In the genomic region with DNA sequence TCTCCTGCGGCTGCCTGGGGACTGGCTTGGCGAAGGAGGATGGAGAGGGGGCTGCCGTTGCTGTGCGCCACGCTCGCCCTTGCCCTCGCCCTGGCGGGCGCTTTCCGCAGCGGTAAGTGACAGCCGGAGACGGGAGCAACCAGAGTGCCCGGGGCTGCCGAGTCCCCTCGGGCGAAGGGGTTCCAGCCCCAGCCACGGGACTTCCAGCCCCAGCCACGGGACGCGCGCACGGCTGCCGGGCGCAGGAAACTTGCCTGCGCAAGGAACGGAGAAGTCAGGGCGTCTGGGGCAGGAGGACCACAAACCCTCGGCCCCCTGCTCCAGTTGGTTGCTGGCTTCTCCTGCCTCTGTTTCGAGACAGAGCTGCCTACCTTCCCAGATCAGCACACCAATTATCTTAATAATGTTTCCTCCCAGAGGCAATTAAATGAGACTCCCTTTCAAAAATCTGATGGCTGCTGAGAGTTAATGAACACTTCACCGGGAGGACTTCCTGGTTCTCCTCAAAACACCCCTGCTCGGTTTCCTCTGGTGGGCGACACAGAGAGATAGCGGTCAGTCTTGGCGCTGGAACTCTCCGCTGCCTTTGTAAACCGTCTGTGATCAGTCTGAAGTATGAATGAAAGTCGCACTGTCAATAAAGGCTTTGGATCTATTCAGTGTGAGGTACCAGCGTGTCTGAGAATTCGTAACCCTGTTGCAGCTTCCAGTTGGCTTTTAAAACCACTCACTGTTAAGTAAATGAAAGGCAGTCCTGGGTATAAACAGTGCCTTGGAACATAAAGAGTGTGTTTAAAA, we compare ENCODE assay signal across 8 mouse cellular contexts. TPM values are rescaled to one million over a fixed set of nuclear protein-coding genes. Genes with fewer than 3 reads are reported as not detected.
DNase-seq lines count a peak whose midpoint lies in the region; ATAC-seq and TF ChIP-seq lines count a peak whose summit lies in the region.

No protein-coding gene starts in this region.

- TF ChIP-seq EP300 in ES-Bruce4 (IDR thresholded peaks at IDR 0.05; ENCODE audit: insufficient read depth, low read depth, low read length), result no peak

- H3K9me3 ChIP-seq in ES-Bruce4 (replicated peaks; ENCODE audit: control insufficient read depth, insufficient read depth, low read length, poor library complexity, severe bottlenecking), result no peaks in the 10 kb centered on the region
- H3K9me3 ChIP-seq in embryonic facial prominence, embryonic 11.5 days (replicated peaks; ENCODE audit: control insufficient read depth, low read length), result no peaks in the 10 kb centered on the region
- no peaks in the 10 kb centered on the region for H3K9me3 ChIP-seq in heart, embryonic 16.5 days (replicated peaks; ENCODE audit: control insufficient read depth, low read length)
- no peaks in the 10 kb centered on the region for H3K9me3 ChIP-seq in midbrain, embryonic 10.5 days (replicated peaks)

- WGBS in embryonic facial prominence, embryonic 11.5 days, result under 1% methylated on average over 40 of the region's 40 CpGs
- WGBS in heart, embryonic 16.5 days, result under 1% methylated on average over 40 of the region's 40 CpGs
- under 1% methylated on average over 40 of the region's 40 CpGs for WGBS in midbrain, embryonic 10.5 days
- WGBS in thymus, adult 2 months, result 2% methylated on average over 40 of the region's 40 CpGs

- peak overlapping the region; percentile 69 for H3K4me3 ChIP-seq in ES-Bruce4 (ENCODE audit: low read depth, low read length)
- H3K4me3 ChIP-seq in embryonic facial prominence, embryonic 11.5 days (ENCODE audit: low read depth, low read length), result peak overlapping the region; percentile 70
- H3K4me3 ChIP-seq in heart, embryonic 16.5 days (ENCODE audit: low read length), result peak overlapping the region; percentile 92
- peak overlapping the region; percentile 80 for H3K4me3 ChIP-seq in midbrain, embryonic 10.5 days
- peak overlapping the region; percentile 85 for H3K4me3 ChIP-seq in thymus, adult 2 months (ENCODE audit: control insufficient read depth, insufficient read depth, low read length)

- intact Hi-C loops in left cerebral cortex, postnatal 25 days (cut with DNase I), result loop anchor here (2.0 to 5.0 kb wide), 7 partner anchors 131 to 1027 kb away; no protein-coding TSS in a partner anchor

- peak; percentile 16 for DNase-seq in gastrocnemius, adult 18-20 months (ENCODE audit: low spot score)
- DNase-seq in gastrocnemius, postnatal 25 days, result no peak
- DNase-seq in embryonic facial prominence, embryonic 11.5 days (ENCODE audit: low spot score), result no peak
- DNase-seq in left cerebral cortex, postnatal 25 days (ENCODE audit: low spot score in 2 of 2), result peak; percentile 15 to 48
- DNase-seq in midbrain, embryonic 10.5 days (ENCODE audit: low spot score), result peak; percentile 76
- peak; percentile 49 for DNase-seq in thymus, adult 2 months

- no peaks in the 10 kb centered on the region for H3K4me1 ChIP-seq in ES-Bruce4 (ENCODE audit: control insufficient read depth, insufficient read depth, low read length)
- H3K4me1 ChIP-seq in embryonic facial prominence, embryonic 11.5 days (ENCODE audit: control insufficient read depth, insufficient read depth, low read length), result no peaks in the 10 kb centered on the region
- H3K4me1 ChIP-seq in heart, embryonic 16.5 days (ENCODE audit: control insufficient read depth, insufficient read depth, low read length), result peaks cover 27% of the 10 kb centered on the region
- peaks cover 66% of the 10 kb centered on the region for H3K4me1 ChIP-seq in midbrain, embryonic 10.5 days
- H3K4me1 ChIP-seq in thymus, adult 2 months (replicated peaks; ENCODE audit: control insufficient read depth, insufficient read depth, low read length), result peaks cover 16% of the 10 kb centered on the region

- ATAC-seq in embryonic facial prominence, embryonic 11.5 days (replicated peaks; ENCODE audit: insufficient number of reproducible peaks, low FRiP score, low TSS enrichment, low read depth), result no peak
- no peak; the same call in 1 of the 2 replicates for ATAC-seq in heart, embryonic 16.5 days (replicated peaks; ENCODE audit: extremely low read depth, insufficient read depth, low FRiP score)

- peak overlapping the region; percentile 22; the same call in 1 of the 2 replicates for H3K9ac ChIP-seq in ES-Bruce4 (ENCODE audit: low read depth, poor library complexity, severe bottlenecking)
- H3K9ac ChIP-seq in embryonic facial prominence, embryonic 11.5 days (replicated peaks; ENCODE audit: low read length), result peak overlapping the region; percentile 79
- H3K9ac ChIP-seq in heart, embryonic 16.5 days (ENCODE audit: low read length), result peak overlapping the region; percentile 99

- no peak for TF ChIP-seq CTCF in ES-Bruce4 (IDR thresholded peaks at IDR 0.05; ENCODE audit: low read depth, low read length)
- no peak for TF ChIP-seq CTCF in thymus, adult 2 months (IDR thresholded peaks at IDR 0.05; ENCODE audit: borderline replicate concordance, control insufficient read depth, extremely low read depth, insufficient read depth, low read length, poor library complexity)

- peak overlapping the region; percentile 98 for H3K4me2 ChIP-seq in embryonic facial prominence, embryonic 11.5 days (ENCODE audit: low read depth, low read length)
- H3K4me2 ChIP-seq in heart, embryonic 16.5 days (ENCODE audit: low read depth, low read length), result peak overlapping the region; percentile 75

- H3K27ac ChIP-seq in ES-Bruce4 (ENCODE audit: insufficient read depth, low read length), result no peak overlapping the region
- peak overlapping the region; percentile 86 for H3K27ac ChIP-seq in embryonic facial prominence, embryonic 11.5 days (replicated peaks; ENCODE audit: low read depth, low read length)
- H3K27ac ChIP-seq in heart, embryonic 16.5 days (ENCODE audit: low read length), result peak overlapping the region; percentile 98
- H3K27ac ChIP-seq in midbrain, embryonic 10.5 days (replicated peaks), result peak overlapping the region; percentile 86
- H3K27ac ChIP-seq in thymus, adult 2 months (ENCODE audit: control insufficient read depth, insufficient read depth, low read length), result no peak overlapping the region

- TF ChIP-seq POLR2A in ES-Bruce4 (IDR thresholded peaks at IDR 0.05; ENCODE audit: insufficient read depth, low read length), result no peak
- no peak for TF ChIP-seq POLR2A in thymus, adult 2 months (IDR thresholded peaks at IDR 0.05; ENCODE audit: control insufficient read depth, extremely low read depth, insufficient read depth, low read length, poor library complexity)

- no peaks in the 10 kb centered on the region for H3K36me3 ChIP-seq in ES-Bruce4 (ENCODE audit: control insufficient read depth, insufficient read depth, low read length, poor library complexity, severe bottlenecking)
- no peaks in the 10 kb centered on the region for H3K36me3 ChIP-seq in embryonic facial prominence, embryonic 11.5 days (replicated peaks; ENCODE audit: control insufficient read depth, insufficient read depth, low read depth, low read length)
- peaks cover 3% of the 10 kb centered on the region; the same call in 1 of the 2 replicates for H3K36me3 ChIP-seq in heart, embryonic 16.5 days (ENCODE audit: control insufficient read depth, insufficient read depth)
- no peaks in the 10 kb centered on the region for H3K36me3 ChIP-seq in midbrain, embryonic 10.5 days
- H3K36me3 ChIP-seq in thymus, adult 2 months (ENCODE audit: control insufficient read depth, insufficient read depth, low read length), result no peaks in the 10 kb centered on the region

- H3K27me3 ChIP-seq in ES-Bruce4 (ENCODE audit: control insufficient read depth, insufficient read depth, low read length, poor library complexity, severe bottlenecking), result peaks cover 26% of the 10 kb centered on the region
- H3K27me3 ChIP-seq in embryonic facial prominence, embryonic 11.5 days (ENCODE audit: control insufficient read depth, insufficient read depth, low read length), result no peaks in the 10 kb centered on the region
- no peaks in the 10 kb centered on the region for H3K27me3 ChIP-seq in heart, embryonic 16.5 days (ENCODE audit: control insufficient read depth, insufficient read depth, low read length)
- H3K27me3 ChIP-seq in midbrain, embryonic 10.5 days (ENCODE audit: low read depth, poor library complexity, severe bottlenecking), result peaks cover 77% of the 10 kb centered on the region
- no peaks in the 10 kb centered on the region for H3K27me3 ChIP-seq in thymus, adult 2 months (ENCODE audit: control insufficient read depth, insufficient read depth, low read length)

RNA-seq across cellular contexts. Expression of gene Nrp1, which starts 1.3 kb away (rescaled TPM):
- total RNA-seq in gastrocnemius, adult 18-20 months (2021), result 10 to 100 TPM; 23.7 to 29.0 TPM
- total RNA-seq in gastrocnemius, postnatal 25 days (2021), result 10 to 100 TPM; 29.7 to 37.5 TPM
- polyA plus RNA-seq in ES-Bruce4 (2011; ENCODE audit: insufficient read depth, insufficient read length, low read depth, missing spikeins), result 0.30 and 0.40 TPM in 2 replicates
- polyA plus RNA-seq in embryonic facial prominence, embryonic 11.5 days (2014; fragmentation: Nextera tagmentation; extraction: Ambion mirVana), result 42.8 and 42.9 TPM in 2 replicates
- 159 and 160 TPM in 2 replicates for polyA plus RNA-seq in heart, embryonic 16.5 days (2015; fragmentation: Nextera tagmentation; extraction: Ambion mirVana)
- 10 to 100 TPM; 24.6 to 29.6 TPM for total RNA-seq in left cerebral cortex, postnatal 25 days (2021)
- 19.6 and 20.9 TPM in 2 replicates for polyA plus RNA-seq in midbrain, embryonic 10.5 days (2016; fragmentation: Nextera tagmentation; extraction: Ambion mirVana)
- polyA plus RNA-seq in thymus, adult 2 months (2012; rRNA removed), result 18.4 and 18.9 TPM in 2 replicates

Comparison
In these comparisons a context has a peak if more than half of its experiments do, and no peak if none do; other contexts are left out.
1. DNase-seq: peak in gastrocnemius, adult 18-20 months (single experiment), left cerebral cortex, postnatal 25 days (2 of 2), midbrain, embryonic 10.5 days (single experiment) and thymus, adult 2 months (single experiment); none in gastrocnemius, postnatal 25 days (single experiment) and embryonic facial prominence, embryonic 11.5 days (single experiment).
2. H3K27ac ChIP-seq: peak in embryonic facial prominence, embryonic 11.5 days (single experiment), heart, embryonic 16.5 days (single experiment) and midbrain, embryonic 10.5 days (single experiment); none in ES-Bruce4 (single experiment) and thymus, adult 2 months (single experiment).
3. H3K9ac ChIP-seq: peak in every context shown above with its lines; median percentile 99 in heart, embryonic 16.5 days; 79 in embryonic facial prominence, embryonic 11.5 days; 22 in ES-Bruce4.
4. RNA of gene Nrp1, which starts 1.3 kb away (polyA plus RNA-seq): 159 to 160 TPM in heart, embryonic 16.5 days, 42.8 to 42.9 TPM in embryonic facial prominence, embryonic 11.5 days, 19.6 to 20.9 TPM in midbrain, embryonic 10.5 days and 18.4 to 18.9 TPM in thymus, adult 2 months; 0.30 to 0.40 TPM in ES-Bruce4; every median in the first group is over 10 times any median in the second.
5. Peak in every context shown above with its lines, with median percentiles within 50 percentile points of each other: H3K4me3 ChIP-seq.